Mouse (Mus musculus) heart, postnatal 0 days (tissue): ENCODE measurements around the gene Arntl.

Source experiments
- CTCF ChIP-seq: IDR thresholded peaks from 2 replicates; pipeline ENCODE4 v1.5.1; 2016; ENCODE audit warnings: antibody characterized with exemption, control low read depth, low read depth
- EP300 ChIP-seq: IDR thresholded peaks from 2 replicates; pipeline ENCODE4 v1.6.1; 2016; ENCODE audit warnings: antibody characterized with exemption, low read depth

DNA sequence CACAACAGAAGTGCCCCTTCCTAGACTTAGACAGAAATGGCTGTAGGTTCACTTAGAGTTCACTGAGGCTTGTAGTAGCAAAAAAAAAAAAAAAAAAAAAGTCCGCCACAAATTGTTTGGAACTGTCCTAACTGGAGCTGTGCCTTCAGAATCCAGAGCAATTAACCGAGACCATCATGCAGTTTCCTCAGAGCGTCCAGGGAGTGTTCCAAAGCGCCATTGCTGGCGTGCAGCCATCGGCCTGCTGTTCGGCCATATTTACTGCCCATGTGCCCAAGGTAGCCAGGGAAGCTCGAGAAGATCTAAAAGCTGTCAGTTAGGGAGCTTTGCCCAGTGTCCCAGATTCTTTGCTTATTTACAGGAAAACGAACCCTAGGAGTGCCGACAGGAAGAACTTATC, 63.3 kb downstream of the Arntl start:
- TF ChIP-seq CTCF (no peak), EP300 (no peak)
